Mouse (Mus musculus): ENCODE measurements around the gene As3mt.

As3mt gene

DNA sequence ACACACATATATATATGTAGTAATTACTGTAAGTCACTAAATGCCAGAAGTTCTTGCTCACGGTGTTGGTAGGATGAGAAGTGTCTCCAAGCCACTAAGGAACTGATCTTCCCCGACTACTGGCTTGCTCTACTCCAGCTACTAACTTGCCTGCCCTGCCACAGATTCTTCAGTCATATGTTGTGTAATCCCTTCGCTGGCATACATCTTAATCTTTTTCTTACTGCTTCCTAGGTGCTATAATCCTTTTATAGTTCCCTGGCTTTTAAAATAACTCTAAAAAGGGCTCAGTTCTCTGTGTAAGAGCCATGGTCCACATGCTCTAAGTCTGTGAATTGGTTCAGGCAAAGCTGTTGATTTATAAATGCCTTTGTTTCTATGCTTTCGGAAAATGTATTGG lies 78.4 kb downstream of the As3mt start:
- peak; percentile 95 for ATAC-seq (ENCODE audit: low TSS enrichment)

DNA sequence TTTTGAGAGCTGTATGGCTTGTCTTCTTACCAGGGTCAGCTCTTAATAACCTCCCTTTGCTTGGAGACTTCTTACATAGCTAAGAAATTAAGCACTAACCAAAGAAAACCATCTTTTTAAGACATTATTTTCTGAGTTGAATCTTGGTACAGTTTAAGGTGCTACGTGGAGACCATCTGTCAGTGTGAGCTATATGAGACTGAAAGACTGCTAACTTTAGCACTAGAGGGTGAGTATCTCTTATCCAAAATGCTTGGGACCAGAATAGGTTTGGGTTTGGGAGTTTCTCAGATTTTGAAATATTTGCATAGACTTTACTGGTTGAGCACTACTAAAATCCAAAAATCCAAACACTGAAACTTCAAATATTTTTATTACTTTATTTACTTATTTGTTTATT lies 82.5 kb downstream of the As3mt start:
- peak; percentile 77 for ATAC-seq (ENCODE audit: low TSS enrichment)

Measured in frontal cortex, adult (tissue).